Mouse (Mus musculus): ENCODE results near the gene Gm9821. TPM values are rescaled to one million over a fixed set of nuclear protein-coding genes. Genes with fewer than 3 reads are reported as not detected.

Gene Gm9821
- polyA plus RNA-seq, 1 experiment from 2014 or later = 1.0 TPM

GRCm38 (mm10) chr2:91960459-91960858, 15.0 kb downstream of the Gm9821 start:
- Histone ChIP-seq H3K9me3 (replicated peaks; ENCODE audit: control insufficient read depth, low read length) (no peaks in the 10 kb centered on the region), H3K27me3 (ENCODE audit: control insufficient read depth, insufficient read depth, low read depth, low read length) (peaks cover 7% of the 10 kb centered on the region; the same call in 1 of the 2 replicates), H3K4me1 (ENCODE audit: control insufficient read depth, low read depth, low read length) (peaks cover 64% of the 10 kb centered on the region), H3K4me3 (ENCODE audit: low read depth, low read length) (no peak overlapping the region), H3K27ac (ENCODE audit: low read length) (no peak overlapping the region), H3K36me3 (ENCODE audit: control insufficient read depth, insufficient read depth) (no peaks in the 10 kb centered on the region), H3K4me2 (ENCODE audit: low read depth, low read length) (no peak overlapping the region), H3K9ac (ENCODE audit: low read depth, low read length) (no peak overlapping the region)
- ATAC-seq (ENCODE audit: low read depth) = no peak
- WGBS (ENCODE audit: insufficient replicate concordance) = 86% methylated on average over 5 of the region's 5 CpGs

GRCm38 (mm10) chr2:91961901-91962761, 16.6 kb downstream of the Gm9821 start:
- Histone ChIP-seq H3K9me3 (replicated peaks; ENCODE audit: control insufficient read depth, low read length) (no peaks in the 10 kb centered on the region), H3K9ac (ENCODE audit: low read depth, low read length) (peak overlapping the region; percentile 87), H3K27ac (ENCODE audit: low read length) (peak overlapping the region; percentile 68), H3K36me3 (ENCODE audit: control insufficient read depth, insufficient read depth) (no peaks in the 10 kb centered on the region), H3K4me1 (ENCODE audit: control insufficient read depth, low read depth, low read length) (peaks cover 50% of the 10 kb centered on the region), H3K27me3 (ENCODE audit: control insufficient read depth, insufficient read depth, low read depth, low read length) (peaks cover 12% of the 10 kb centered on the region; the same call in 1 of the 2 replicates), H3K4me3 (ENCODE audit: low read depth, low read length) (peak overlapping the region; percentile 86), H3K4me2 (ENCODE audit: low read depth, low read length) (peak overlapping the region; percentile 96)
- 24% methylated on average over 4 of the region's 4 CpGs for WGBS (ENCODE audit: insufficient replicate concordance)
- peak; percentile 2; the same call in 1 of the 2 replicates for ATAC-seq (ENCODE audit: low read depth)

- peaks cover 12% of the 10 kb centered on the region; the same call in 1 of the 2 replicates for H3K27me3 ChIP-seq (ENCODE audit: control insufficient read depth, insufficient read depth, low read depth, low read length)
- H3K9ac ChIP-seq (ENCODE audit: low read depth, low read length) = peak overlapping the region; percentile 87
- ATAC-seq (ENCODE audit: low read depth) = peak; percentile 9
- peak overlapping the region; percentile 68 for H3K27ac ChIP-seq (ENCODE audit: low read length)
- H3K9me3 ChIP-seq (replicated peaks; ENCODE audit: control insufficient read depth, low read length) = no peaks in the 10 kb centered on the region
- no peaks in the 10 kb centered on the region for H3K36me3 ChIP-seq (ENCODE audit: control insufficient read depth, insufficient read depth)
- WGBS (ENCODE audit: insufficient replicate concordance) = 0% methylated on average over 39 of the region's 39 CpGs
- peak overlapping the region; percentile 86 for H3K4me3 ChIP-seq (ENCODE audit: low read depth, low read length)
- peak overlapping the region; percentile 96 for H3K4me2 ChIP-seq (ENCODE audit: low read depth, low read length)
- H3K4me1 ChIP-seq (ENCODE audit: control insufficient read depth, low read depth, low read length) = peaks cover 42% of the 10 kb centered on the region
These were observed 17.4 kb downstream of the Gm9821 start for GRCm38 (mm10) chr2:91962864-91963401.

- Histone ChIP-seq H3K27ac (ENCODE audit: low read length) (peak overlapping the region; percentile 68), H3K4me3 (ENCODE audit: low read depth, low read length) (peak overlapping the region; percentile 86), H3K9me3 (replicated peaks; ENCODE audit: control insufficient read depth, low read length) (no peaks in the 10 kb centered on the region), H3K36me3 (ENCODE audit: control insufficient read depth, insufficient read depth) (no peaks in the 10 kb centered on the region), H3K9ac (ENCODE audit: low read depth, low read length) (peak overlapping the region; percentile 87), H3K27me3 (ENCODE audit: control insufficient read depth, insufficient read depth, low read depth, low read length) (peaks cover 12% of the 10 kb centered on the region; the same call in 1 of the 2 replicates), H3K4me2 (ENCODE audit: low read depth, low read length) (peak overlapping the region; percentile 96), H3K4me1 (ENCODE audit: control insufficient read depth, low read depth, low read length) (peaks cover 40% of the 10 kb centered on the region)
- WGBS (ENCODE audit: insufficient replicate concordance) = under 1% methylated on average over 57 of the region's 57 CpGs
- ATAC-seq (ENCODE audit: low read depth) = peak; percentile 92
These were observed 18.0 kb downstream of the Gm9821 start for GRCm38 (mm10) chr2:91963443-91963932.

- no peaks in the 10 kb centered on the region for H3K9me3 ChIP-seq (replicated peaks; ENCODE audit: control insufficient read depth, low read length)
- peaks cover 16% of the 10 kb centered on the region for H3K27me3 ChIP-seq (ENCODE audit: control insufficient read depth, insufficient read depth, low read depth, low read length)
- H3K36me3 ChIP-seq (ENCODE audit: control insufficient read depth, insufficient read depth) = no peaks in the 10 kb centered on the region
- peak overlapping the region; percentile 36 for H3K4me2 ChIP-seq (ENCODE audit: low read depth, low read length)
- H3K4me3 ChIP-seq (ENCODE audit: low read depth, low read length) = peak overlapping the region; percentile 86
- H3K27ac ChIP-seq (ENCODE audit: low read length) = peak overlapping the region; percentile 61; the same call in 1 of the 2 replicates
- peaks cover 29% of the 10 kb centered on the region for H3K4me1 ChIP-seq (ENCODE audit: control insufficient read depth, low read depth, low read length)
- ATAC-seq (ENCODE audit: low read depth) = no peak
- no peak overlapping the region for H3K9ac ChIP-seq (ENCODE audit: low read depth, low read length)
- WGBS (ENCODE audit: insufficient replicate concordance) = 35% methylated on average over 3 of the region's 3 CpGs
These were observed 19.2 kb downstream of the Gm9821 start for GRCm38 (mm10) chr2:91964610-91965204.

- H3K27me3 ChIP-seq (ENCODE audit: control insufficient read depth, insufficient read depth, low read depth, low read length) = peaks cover 21% of the 10 kb centered on the region
- no peaks in the 10 kb centered on the region for H3K36me3 ChIP-seq (ENCODE audit: control insufficient read depth, insufficient read depth)
- H3K9me3 ChIP-seq (replicated peaks; ENCODE audit: control insufficient read depth, low read length) = no peaks in the 10 kb centered on the region
- peaks cover 27% of the 10 kb centered on the region for H3K4me1 ChIP-seq (ENCODE audit: control insufficient read depth, low read depth, low read length)
- H3K4me2 ChIP-seq (ENCODE audit: low read depth, low read length) = peak overlapping the region; percentile 36
- H3K4me3 ChIP-seq (ENCODE audit: low read depth, low read length) = peak overlapping the region; percentile 86
- peak overlapping the region; percentile 10 for H3K9ac ChIP-seq (ENCODE audit: low read depth, low read length)
- no peak for ATAC-seq (ENCODE audit: low read depth)
- WGBS (ENCODE audit: insufficient replicate concordance) = 8% methylated on average over 20 of the region's 20 CpGs
- H3K27ac ChIP-seq (ENCODE audit: low read length) = peak overlapping the region; percentile 61
These were observed 19.9 kb downstream of the Gm9821 start for GRCm38 (mm10) chr2:91965417-91965816.

- Histone ChIP-seq H3K36me3 (ENCODE audit: control insufficient read depth, insufficient read depth) (no peaks in the 10 kb centered on the region), H3K9me3 (replicated peaks; ENCODE audit: control insufficient read depth, low read length) (no peaks in the 10 kb centered on the region), H3K4me1 (ENCODE audit: control insufficient read depth, low read depth, low read length) (peaks cover 24% of the 10 kb centered on the region), H3K9ac (ENCODE audit: low read depth, low read length) (no peak overlapping the region), H3K4me2 (ENCODE audit: low read depth, low read length) (no peak overlapping the region), H3K27ac (ENCODE audit: low read length) (no peak overlapping the region), H3K4me3 (ENCODE audit: low read depth, low read length) (no peak overlapping the region), H3K27me3 (ENCODE audit: control insufficient read depth, insufficient read depth, low read depth, low read length) (peaks cover 30% of the 10 kb centered on the region)
- no peak for ATAC-seq (ENCODE audit: low read depth)
- WGBS (ENCODE audit: insufficient replicate concordance) = 45% methylated on average over 5 of the region's 5 CpGs
These were observed 20.9 kb downstream of the Gm9821 start for GRCm38 (mm10) chr2:91966367-91966766.

- Histone ChIP-seq H3K4me2 (ENCODE audit: low read depth, low read length) (no peak overlapping the region), H3K36me3 (ENCODE audit: control insufficient read depth, insufficient read depth) (no peaks in the 10 kb centered on the region), H3K9ac (ENCODE audit: low read depth, low read length) (no peak overlapping the region), H3K27me3 (ENCODE audit: control insufficient read depth, insufficient read depth, low read depth, low read length) (peaks cover 46% of the 10 kb centered on the region), H3K9me3 (replicated peaks; ENCODE audit: control insufficient read depth, low read length) (no peaks in the 10 kb centered on the region), H3K4me3 (ENCODE audit: low read depth, low read length) (no peak overlapping the region), H3K27ac (ENCODE audit: low read length) (no peak overlapping the region), H3K4me1 (ENCODE audit: control insufficient read depth, low read depth, low read length) (peaks cover 13% of the 10 kb centered on the region)
- ATAC-seq (ENCODE audit: low read depth) = no peak
- WGBS (ENCODE audit: insufficient replicate concordance) = 35% methylated on average over 11 of the region's 11 CpGs
These were observed 22.5 kb downstream of the Gm9821 start for GRCm38 (mm10) chr2:91967962-91968361.
